Mouse (Mus musculus): Measurements from ENCODE around the gene Gphn. TPM values are rescaled to one million over a fixed set of nuclear protein-coding genes. Genes with fewer than 3 reads are reported as not detected.

Gphn gene
- polyA plus RNA-seq, 1 experiment, result 33.6 TPM

DNA sequence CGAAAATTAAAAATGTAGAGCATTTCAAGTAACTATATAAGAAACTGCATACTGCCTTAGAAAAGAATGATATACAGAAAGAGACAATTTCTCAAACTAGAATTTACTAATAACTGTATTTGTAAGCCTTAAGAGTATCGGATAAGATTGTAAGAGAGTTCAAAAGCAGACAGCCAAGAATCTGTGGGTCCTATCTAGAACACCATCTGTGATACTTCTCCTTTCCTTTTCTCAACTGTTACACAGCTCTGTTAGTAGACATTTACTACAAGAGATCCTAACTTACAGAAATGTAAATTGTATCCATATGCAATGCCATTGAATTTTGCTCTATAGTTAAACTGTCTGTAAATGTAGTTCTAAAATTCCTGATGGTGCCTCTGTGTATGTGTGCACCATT is 324.7 kb downstream of the Gphn start:
- Histone ChIP-seq H3K36me3 (ENCODE audit: control insufficient read depth, insufficient read depth, low read length) (no peaks in the 10 kb centered on the region), H3K4me3 (ENCODE audit: insufficient read depth, low read depth, low read length) (no peak overlapping the region), H3K27ac (ENCODE audit: insufficient read depth, low read depth, low read length) (no peak overlapping the region), H3K4me1 (ENCODE audit: control insufficient read depth, insufficient read depth, low read length) (no peaks in the 10 kb centered on the region), H3K27me3 (replicated peaks; ENCODE audit: control insufficient read depth, insufficient read depth, low read length) (no peaks in the 10 kb centered on the region)
- TF ChIP-seq CTCF (conservative IDR thresholded peaks at IDR 0.05; ENCODE audit: insufficient read depth, insufficient read length, low read depth, low read length) (no peak), POLR2A (IDR thresholded peaks at IDR 0.05; ENCODE audit: low read depth, low read length) (no peak)
- DNase-seq, result no peak
- WGBS, result 94% methylated on average over 2 of the region's 2 CpGs

DNA sequence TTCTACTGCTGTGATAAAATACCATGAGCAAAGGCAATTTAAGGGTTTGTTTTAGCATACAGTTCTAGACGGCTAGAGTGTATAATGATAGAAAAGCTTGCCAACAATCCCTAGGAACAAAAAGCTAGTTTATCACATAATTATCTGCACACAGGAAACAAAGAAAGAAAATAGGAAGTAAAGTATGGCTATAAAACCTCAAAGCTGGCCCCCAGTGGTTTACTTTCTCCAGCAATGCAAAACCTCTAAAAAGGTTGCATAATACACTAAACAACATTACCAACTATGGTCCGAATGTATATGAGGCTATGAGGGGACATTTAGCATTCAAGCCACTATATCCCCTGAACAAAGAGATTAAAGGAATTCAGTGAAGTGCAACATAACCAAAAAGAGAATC is 405.6 kb downstream of the Gphn start:
- no peak for DNase-seq
- Histone ChIP-seq H3K4me3 (ENCODE audit: insufficient read depth, low read depth, low read length) (no peak overlapping the region), H3K36me3 (ENCODE audit: control insufficient read depth, insufficient read depth, low read length) (no peaks in the 10 kb centered on the region), H3K27me3 (replicated peaks; ENCODE audit: control insufficient read depth, insufficient read depth, low read length) (no peaks in the 10 kb centered on the region), H3K27ac (ENCODE audit: insufficient read depth, low read depth, low read length) (no peak overlapping the region), H3K4me1 (ENCODE audit: control insufficient read depth, insufficient read depth, low read length) (no peaks in the 10 kb centered on the region)
- TF ChIP-seq CTCF (conservative IDR thresholded peaks at IDR 0.05; ENCODE audit: insufficient read depth, insufficient read length, low read depth, low read length) (no peak), POLR2A (IDR thresholded peaks at IDR 0.05; ENCODE audit: low read depth, low read length) (no peak)
- WGBS, result 81% methylated on average over 2 of the region's 2 CpGs

DNA sequence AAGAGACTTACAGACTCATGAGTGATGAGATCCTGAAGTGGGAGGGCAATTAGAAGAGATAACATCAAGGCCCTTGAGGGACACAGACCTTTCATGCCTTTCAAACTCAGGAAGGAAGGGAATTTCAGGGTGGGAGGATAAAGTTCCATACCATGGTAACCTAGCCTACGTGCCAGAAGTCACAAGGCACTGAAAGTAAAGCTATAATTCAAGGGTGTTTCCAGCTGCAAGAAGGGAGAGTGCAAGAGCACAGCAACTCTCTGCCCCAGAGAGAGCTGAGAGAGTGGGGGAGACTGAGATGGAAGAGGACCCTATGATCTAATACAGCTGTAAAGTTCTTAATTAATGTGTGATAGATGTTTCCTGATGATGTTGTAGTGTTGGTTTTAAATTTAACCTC is 413.3 kb downstream of the Gphn start:
- Histone ChIP-seq H3K27me3 (replicated peaks; ENCODE audit: control insufficient read depth, insufficient read depth, low read length) (no peaks in the 10 kb centered on the region), H3K4me3 (ENCODE audit: insufficient read depth, low read depth, low read length) (no peak overlapping the region), H3K36me3 (ENCODE audit: control insufficient read depth, insufficient read depth, low read length) (no peaks in the 10 kb centered on the region), H3K4me1 (ENCODE audit: control insufficient read depth, insufficient read depth, low read length) (no peaks in the 10 kb centered on the region), H3K27ac (ENCODE audit: insufficient read depth, low read depth, low read length) (no peak overlapping the region)
- WGBS, result 57% methylated on average over 1 of the region's 1 CpGs
- no peak for TF ChIP-seq CTCF (conservative IDR thresholded peaks at IDR 0.05; ENCODE audit: insufficient read depth, insufficient read length, low read depth, low read length)
- DNase-seq, result no peak

DNA sequence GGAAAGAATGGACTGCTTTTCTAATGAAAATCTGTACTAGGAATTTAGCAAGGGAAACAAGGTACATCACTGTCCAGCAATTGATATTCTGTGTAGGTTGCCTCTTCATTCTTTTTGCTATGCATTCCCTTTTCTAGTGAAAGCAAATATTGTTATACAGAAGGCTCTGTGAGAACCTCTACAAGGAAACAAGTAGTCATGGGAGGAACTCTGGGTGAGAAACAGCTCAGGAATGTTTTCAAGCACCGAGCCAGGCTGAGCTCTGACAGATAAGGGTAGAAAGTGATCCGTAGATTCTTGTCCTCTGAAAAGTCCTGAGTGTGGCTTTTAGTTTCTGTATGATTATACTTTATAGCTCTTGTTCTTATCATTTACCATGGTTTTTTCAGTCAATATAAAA is 413.9 kb downstream of the Gphn start:
- DNase-seq, result no peak
- 54% methylated on average over 2 of the region's 2 CpGs for WGBS
- Histone ChIP-seq H3K27me3 (replicated peaks; ENCODE audit: control insufficient read depth, insufficient read depth, low read length) (no peaks in the 10 kb centered on the region), H3K4me1 (ENCODE audit: control insufficient read depth, insufficient read depth, low read length) (no peaks in the 10 kb centered on the region), H3K36me3 (ENCODE audit: control insufficient read depth, insufficient read depth, low read length) (no peaks in the 10 kb centered on the region), H3K4me3 (ENCODE audit: insufficient read depth, low read depth, low read length) (no peak overlapping the region), H3K27ac (ENCODE audit: insufficient read depth, low read depth, low read length) (no peak overlapping the region)
- TF ChIP-seq CTCF (conservative IDR thresholded peaks at IDR 0.05; ENCODE audit: insufficient read depth, insufficient read length, low read depth, low read length) (no peak), POLR2A (IDR thresholded peaks at IDR 0.05; ENCODE audit: low read depth, low read length) (no peak)

DNA sequence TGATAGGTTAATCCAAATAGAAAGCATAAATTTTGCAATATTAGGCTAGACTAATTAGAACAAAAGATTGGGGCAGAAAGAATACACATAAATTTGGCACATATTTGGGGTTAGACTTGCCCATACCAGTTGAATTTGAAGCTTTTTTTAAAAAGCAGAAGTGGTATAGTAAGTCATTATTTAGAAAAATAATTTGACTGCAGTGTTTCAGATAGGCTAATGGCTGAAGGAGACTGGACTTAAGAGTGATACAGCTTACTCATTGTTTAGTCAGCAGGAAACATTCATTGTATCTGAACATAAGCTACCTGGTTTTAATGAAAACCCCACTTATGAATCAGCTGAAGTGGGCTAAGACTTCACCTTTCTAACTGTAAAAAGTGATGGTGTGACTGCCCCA is 415.0 kb downstream of the Gphn start:
- TF ChIP-seq CTCF (conservative IDR thresholded peaks at IDR 0.05; ENCODE audit: insufficient read depth, insufficient read length, low read depth, low read length) (no peak), POLR2A (IDR thresholded peaks at IDR 0.05; ENCODE audit: low read depth, low read length) (no peak)

DNA sequence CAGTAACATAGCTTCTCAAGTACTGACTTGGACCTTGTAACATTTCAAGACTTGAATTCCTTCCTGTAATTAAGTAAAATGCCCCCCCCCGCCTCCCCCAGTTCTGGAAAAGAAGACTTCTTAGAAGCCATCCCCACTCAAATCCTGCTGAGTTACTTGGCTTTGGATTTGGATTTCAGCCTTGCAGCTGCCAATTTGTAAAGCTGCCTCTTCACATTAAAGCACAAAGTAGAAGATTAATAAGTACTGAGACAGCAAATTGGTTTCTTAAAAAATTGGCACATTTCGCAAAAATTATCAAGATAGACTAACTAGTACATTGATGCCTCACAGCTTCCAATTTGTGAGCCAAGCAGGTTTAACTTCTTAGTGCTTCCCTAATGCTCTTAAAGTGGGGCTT is 417.5 kb downstream of the Gphn start:
- Histone ChIP-seq H3K4me3 (ENCODE audit: insufficient read depth, low read depth, low read length) (no peak overlapping the region), H3K4me1 (ENCODE audit: control insufficient read depth, insufficient read depth, low read length) (no peaks in the 10 kb centered on the region), H3K27ac (ENCODE audit: insufficient read depth, low read depth, low read length) (no peak overlapping the region), H3K27me3 (replicated peaks; ENCODE audit: control insufficient read depth, insufficient read depth, low read length) (no peaks in the 10 kb centered on the region), H3K36me3 (ENCODE audit: control insufficient read depth, insufficient read depth, low read length) (no peaks in the 10 kb centered on the region)
- 64% methylated on average over 2 of the region's 2 CpGs for WGBS
- no peak for DNase-seq
- TF ChIP-seq CTCF (conservative IDR thresholded peaks at IDR 0.05; ENCODE audit: insufficient read depth, insufficient read length, low read depth, low read length) (no peak), POLR2A (IDR thresholded peaks at IDR 0.05; ENCODE audit: low read depth, low read length) (no peak)

More for the DNA sequence above, 415.0 kb downstream of the Gphn start:
- Histone ChIP-seq H3K27me3 (replicated peaks; ENCODE audit: control insufficient read depth, insufficient read depth, low read length) (no peaks in the 10 kb centered on the region), H3K4me1 (ENCODE audit: control insufficient read depth, insufficient read depth, low read length) (no peaks in the 10 kb centered on the region), H3K4me3 (ENCODE audit: insufficient read depth, low read depth, low read length) (no peak overlapping the region), H3K36me3 (ENCODE audit: control insufficient read depth, insufficient read depth, low read length) (no peaks in the 10 kb centered on the region), H3K27ac (ENCODE audit: insufficient read depth, low read depth, low read length) (no peak overlapping the region)
- no peak for DNase-seq

DNA sequence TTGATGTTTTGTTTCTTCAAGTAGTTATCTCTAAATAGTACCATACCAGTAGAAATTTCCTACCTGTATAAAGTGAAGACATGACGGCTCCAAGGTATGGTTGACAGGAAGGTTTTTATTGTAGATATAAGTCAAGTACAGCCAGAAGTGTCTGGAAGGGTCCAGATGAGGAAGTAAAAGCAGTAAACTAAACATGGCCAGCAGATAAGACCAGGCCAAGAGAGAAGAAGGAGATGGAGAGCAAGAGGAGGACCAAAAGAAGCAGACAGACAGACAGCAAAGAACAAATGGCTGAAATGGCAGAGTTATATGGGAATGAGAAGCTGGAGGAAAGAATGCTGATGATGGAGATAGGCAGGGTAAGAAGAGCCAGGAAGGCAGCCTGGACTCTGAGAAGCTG is 419.1 kb downstream of the Gphn start:
- no peaks in the 10 kb centered on the region for H3K36me3 ChIP-seq (ENCODE audit: control insufficient read depth, insufficient read depth, low read length)

More for the DNA sequence above, 419.1 kb downstream of the Gphn start:
- Histone ChIP-seq H3K4me3 (ENCODE audit: insufficient read depth, low read depth, low read length) (no peak overlapping the region), H3K27me3 (replicated peaks; ENCODE audit: control insufficient read depth, insufficient read depth, low read length) (no peaks in the 10 kb centered on the region), H3K4me1 (ENCODE audit: control insufficient read depth, insufficient read depth, low read length) (no peaks in the 10 kb centered on the region), H3K27ac (ENCODE audit: insufficient read depth, low read depth, low read length) (no peak overlapping the region)
- 96% methylated on average over 1 of the region's 1 CpGs for WGBS
- no peak for TF ChIP-seq CTCF (conservative IDR thresholded peaks at IDR 0.05; ENCODE audit: insufficient read depth, insufficient read length, low read depth, low read length)
- TF ChIP-seq POLR2A (IDR thresholded peaks at IDR 0.05; ENCODE audit: low read depth, low read length), result no peak
- DNase-seq, result no peak

All from kidney, adult 2 months (tissue).